In genomic region chr19:7436061-7436970, GRCm38 (mm10) we compare ENCODE assay signal across 8 mouse cellular contexts. TPM values are rescaled to one million over a fixed set of nuclear protein-coding genes. Genes with fewer than 3 reads are reported as not detected.
DNase-seq lines count a peak whose midpoint lies in the region; ATAC-seq and TF ChIP-seq lines count a peak whose summit lies in the region.

No protein-coding gene starts in this region.

- no peak overlapping the region for H3K4me2 ChIP-seq in limb, embryonic 13.5 days (replicated peaks)
- H3K4me2 ChIP-seq in stomach, embryonic 16.5 days (ENCODE audit: low read depth, low read length), result no peak overlapping the region

- in situ Hi-C loops in ES-E14 (cut with MboI; ENCODE audit: low sequenced_read_pairs in 2 of 2, unreplicated experiment in 2 of 2), result no loop called here

- no peak overlapping the region for H3K27ac ChIP-seq in limb, embryonic 13.5 days
- no peak overlapping the region for H3K27ac ChIP-seq in limb, embryonic 10.5 days
- no peak overlapping the region for H3K27ac ChIP-seq in ES-E14 (ENCODE audit: insufficient read depth, low read depth, low read length, poor library complexity, severe bottlenecking)
- H3K27ac ChIP-seq in stomach, embryonic 16.5 days (ENCODE audit: low read length), result no peak overlapping the region

- WGBS in limb, embryonic 13.5 days, result 70% methylated on average over 5 of the region's 5 CpGs
- WGBS in limb, embryonic 10.5 days, result 81% methylated on average over 5 of the region's 5 CpGs
- WGBS in lung, adult 2 months, result 59% methylated on average over 5 of the region's 5 CpGs
- 60% methylated on average over 5 of the region's 5 CpGs for WGBS in stomach, embryonic 16.5 days

- no peaks in the 10 kb centered on the region for H3K27me3 ChIP-seq in limb, embryonic 13.5 days
- no peaks in the 10 kb centered on the region for H3K27me3 ChIP-seq in limb, embryonic 10.5 days (ENCODE audit: low read depth, poor library complexity, severe bottlenecking)
- no peaks in the 10 kb centered on the region for H3K27me3 ChIP-seq in stomach, embryonic 16.5 days (ENCODE audit: control insufficient read depth, insufficient read depth, low read length)

- TF ChIP-seq POLR2A in lung, adult 2 months (IDR thresholded peaks at IDR 0.05; ENCODE audit: borderline replicate concordance, extremely low read depth, low read depth, low read length), result no peak

- no peak overlapping the region for H3K4me3 ChIP-seq in limb, embryonic 13.5 days
- H3K4me3 ChIP-seq in limb, embryonic 10.5 days, result no peak overlapping the region
- no peak overlapping the region for H3K4me3 ChIP-seq in ES-E14 (ENCODE audit: insufficient read depth in 1 of 2, low read depth in 1 of 2, low read length in 2 of 2, poor library complexity in 1 of 2, severe bottlenecking in 1 of 2)
- H3K4me3 ChIP-seq in lung, adult 2 months (replicated peaks; ENCODE audit: extremely low read depth, low read depth, low read length), result no peak overlapping the region
- H3K4me3 ChIP-seq in stomach, embryonic 16.5 days (replicated peaks; ENCODE audit: low read length), result no peak overlapping the region

- H3K4me1 ChIP-seq in limb, embryonic 13.5 days, result peaks cover 8% of the 10 kb centered on the region
- H3K4me1 ChIP-seq in limb, embryonic 10.5 days, result peaks cover 2% of the 10 kb centered on the region; the same call in 1 of the 2 replicates
- peaks cover 1 to 3% of the 10 kb centered on the region in 2 experiments; a peak in 2 of 4 replicates for H3K4me1 ChIP-seq in ES-E14 (ENCODE audit: control insufficient read depth in 2 of 2, insufficient read depth in 2 of 2, low read length in 2 of 2, poor library complexity in 1 of 2)
- H3K4me1 ChIP-seq in lung, adult 2 months (ENCODE audit: control insufficient read depth, insufficient read depth, low read length), result no peaks in the 10 kb centered on the region; the same call in 1 of the 2 replicates
- 0 out of 2 replicates have a peak, but pooled peaks cover 3% of the 10 kb centered on the region for H3K4me1 ChIP-seq in stomach, embryonic 16.5 days (ENCODE audit: control insufficient read depth, insufficient read depth, low read length)

- intact Hi-C loops in heart, postnatal 36 days (cut with DNase I), result loop anchor here (1.0 to 5.0 kb wide), 4 partner anchors 94 to 369 kb away; partner anchors contain the start of gene Mark2

- H3K9ac ChIP-seq in limb, embryonic 13.5 days, result no peak overlapping the region
- no peak overlapping the region for H3K9ac ChIP-seq in ES-E14 (ENCODE audit: insufficient read depth, low read depth, low read length, poor library complexity, severe bottlenecking)
- no peak overlapping the region for H3K9ac ChIP-seq in stomach, embryonic 16.5 days (ENCODE audit: low read length)

- ATAC-seq in limb, embryonic 13.5 days (ENCODE audit: low FRiP score, low read depth), result peak; percentile 36; the same call in 1 of the 2 replicates
- peak; percentile 58; the same call in 1 of the 2 replicates for ATAC-seq in stomach, embryonic 16.5 days (ENCODE audit: insufficient read depth, low FRiP score)

- no peak for DNase-seq in limb, embryonic 10.5 days (ENCODE audit: low spot score)
- no peak for DNase-seq in ES-E14 (ENCODE audit: low read depth, low spot score)
- DNase-seq in cerebellum, adult 8-10 months, result peak; percentile 60
- DNase-seq in heart, postnatal 36 days, result peak; percentile 35 to 45
- DNase-seq in lung, adult 2 months, result no peak
- DNase-seq in frontal cortex, postnatal 10 days (ENCODE audit: low spot score in 2 of 2), result no peak

- TF ChIP-seq CTCF in lung, adult 2 months (IDR thresholded peaks at IDR 0.05; ENCODE audit: insufficient read depth, low read length), result peak; percentile 52; the same call in 1 of the 2 replicates

- H3K36me3 ChIP-seq in limb, embryonic 13.5 days, result peaks cover 37% of the 10 kb centered on the region
- peaks cover 42% of the 10 kb centered on the region for H3K36me3 ChIP-seq in limb, embryonic 10.5 days
- H3K36me3 ChIP-seq in ES-E14 (ENCODE audit: control insufficient read depth, insufficient read depth, low read length, poor library complexity, severe bottlenecking), result peaks cover 11% of the 10 kb centered on the region
- peaks cover 6% of the 10 kb centered on the region for H3K36me3 ChIP-seq in stomach, embryonic 16.5 days (ENCODE audit: control insufficient read depth, insufficient read depth, low read length)

- H3K9me3 ChIP-seq in limb, embryonic 13.5 days, result no peaks in the 10 kb centered on the region
- no peaks in the 10 kb centered on the region for H3K9me3 ChIP-seq in limb, embryonic 10.5 days (replicated peaks)
- H3K9me3 ChIP-seq in ES-E14 (ENCODE audit: control insufficient read depth, insufficient read depth, low read depth, low read length), result no peaks in the 10 kb centered on the region
- H3K9me3 ChIP-seq in stomach, embryonic 16.5 days (replicated peaks; ENCODE audit: control insufficient read depth, low read length), result no peaks in the 10 kb centered on the region

TF ChIP-seq in ES-E14, 5 proteins besides CTCF, POLR2A, EP300 and RAD21:
- TF ChIP-seq HCFC1 (IDR thresholded peaks at IDR 0.05; ENCODE audit: borderline replicate concordance, insufficient read depth, low read length) (no peak), ZC3H11A (IDR thresholded peaks at IDR 0.05; ENCODE audit: borderline replicate concordance, low read depth, low read length) (peak; percentile 54; the same call in 1 of the 2 replicates), MAFK (IDR thresholded peaks at IDR 0.05; ENCODE audit: insufficient read depth, low read depth, low read length) (no peak), ZNF384 (IDR thresholded peaks at IDR 0.05; ENCODE audit: low read depth, low read length) (no peak)

RNA-seq across cellular contexts. Expression of gene 2700081O15Rik, which starts 18.9 kb away (rescaled TPM):
- polyA plus RNA-seq in limb, embryonic 13.5 days (2015; fragmentation: Nextera tagmentation; extraction: Ambion mirVana), result 10.0 and 10.5 TPM in 2 replicates
- 5.0 and 6.8 TPM in 2 replicates for polyA plus RNA-seq in limb, embryonic 10.5 days (2016; fragmentation: Nextera tagmentation; extraction: Ambion mirVana)
- total RNA-seq in ES-E14 (2012; rRNA removed), result 28.3 and 40.4 TPM in 2 replicates
- 10 to 100 TPM; 15.3 to 17.7 TPM for total RNA-seq in heart, postnatal 36 days (2021)
- 26.2 and 36.7 TPM in 2 replicates for polyA plus RNA-seq in lung, adult 2 months (2012; rRNA removed)
- polyA plus RNA-seq in stomach, embryonic 16.5 days (2015; fragmentation: Nextera tagmentation; extraction: Ambion mirVana), result 4.6 and 5.0 TPM in 2 replicates

RNA-seq across cellular contexts. Expression of gene Rtn3, which starts 46.8 kb away (rescaled TPM):
- polyA plus RNA-seq in limb, embryonic 13.5 days (2015; fragmentation: Nextera tagmentation; extraction: Ambion mirVana), result 102 and 106 TPM in 2 replicates
- polyA plus RNA-seq in limb, embryonic 10.5 days (2016; fragmentation: Nextera tagmentation; extraction: Ambion mirVana), result 95.7 and 103 TPM in 2 replicates
- total RNA-seq in ES-E14 (2012; rRNA removed), result 70.5 and 78.6 TPM in 2 replicates
- total RNA-seq in heart, postnatal 36 days (2021), result 10 to 100 TPM; 75.7 to 76.9 TPM
- 106 and 107 TPM in 2 replicates for polyA plus RNA-seq in lung, adult 2 months (2012; rRNA removed)
- polyA plus RNA-seq in stomach, embryonic 16.5 days (2015; fragmentation: Nextera tagmentation; extraction: Ambion mirVana), result 132 and 139 TPM in 2 replicates

RNA-seq across cellular contexts. Expression of gene Spindoc, which starts 53.5 kb away (rescaled TPM):
- 35.3 and 43.2 TPM in 2 replicates for polyA plus RNA-seq in limb, embryonic 13.5 days (2015; fragmentation: Nextera tagmentation; extraction: Ambion mirVana)
- polyA plus RNA-seq in limb, embryonic 10.5 days (2016; fragmentation: Nextera tagmentation; extraction: Ambion mirVana), result 47.0 and 48.5 TPM in 2 replicates
- 36.8 and 40.0 TPM in 2 replicates for total RNA-seq in ES-E14 (2012; rRNA removed)
- 10 to 100 TPM; 13.1 to 13.4 TPM for total RNA-seq in heart, postnatal 36 days (2021)
- 19.0 and 19.3 TPM in 2 replicates for polyA plus RNA-seq in lung, adult 2 months (2012; rRNA removed)
- 19.8 and 22.5 TPM in 2 replicates for polyA plus RNA-seq in stomach, embryonic 16.5 days (2015; fragmentation: Nextera tagmentation; extraction: Ambion mirVana)

RNA-seq across cellular contexts. Expression of gene Atl3, which starts 57.5 kb away (rescaled TPM):
- polyA plus RNA-seq in limb, embryonic 13.5 days (2015; fragmentation: Nextera tagmentation; extraction: Ambion mirVana), result 13.7 and 15.6 TPM in 2 replicates
- polyA plus RNA-seq in limb, embryonic 10.5 days (2016; fragmentation: Nextera tagmentation; extraction: Ambion mirVana), result 7.6 and 7.7 TPM in 2 replicates
- 24.9 and 26.6 TPM in 2 replicates for total RNA-seq in ES-E14 (2012; rRNA removed)
- 10 to 100 TPM; 17.2 to 20.1 TPM for total RNA-seq in heart, postnatal 36 days (2021)
- 15.4 and 24.5 TPM in 2 replicates for polyA plus RNA-seq in lung, adult 2 months (2012; rRNA removed)
- polyA plus RNA-seq in stomach, embryonic 16.5 days (2015; fragmentation: Nextera tagmentation; extraction: Ambion mirVana), result 14.0 and 16.2 TPM in 2 replicates

Comparison
In these comparisons a context has a peak if more than half of its experiments do, and no peak if none do; other contexts are left out.
1. DNase-seq: peak in cerebellum, adult 8-10 months (single experiment) and heart, postnatal 36 days (2 of 2); none in limb, embryonic 10.5 days (single experiment), ES-E14 (single experiment), lung, adult 2 months (single experiment) and frontal cortex, postnatal 10 days (0 of 2).